Mouse (Mus musculus): Measurements from ENCODE around the gene Zbtb42. TPM values are rescaled to one million over a fixed set of nuclear protein-coding genes. Genes with fewer than 3 reads are reported as not detected.

The Zbtb42 gene
- polyA plus RNA-seq, 1 experiment from 2014 or later = 1.6 TPM

GRCm38 (mm10) chr12:112673576-112674091, 5.0 kb upstream of the Zbtb42 start:
- H3K9me3 ChIP-seq (ENCODE audit: control insufficient read depth, low read length) = no peaks in the 10 kb centered on the region
- WGBS = under 1% methylated on average over 68 of the region's 68 CpGs
- peak overlapping the region; percentile 88 for H3K4me2 ChIP-seq (ENCODE audit: low read depth, severe bottlenecking)
- peak overlapping the region; percentile 99 for H3K9ac ChIP-seq (ENCODE audit: low read length)
- H3K4me1 ChIP-seq (ENCODE audit: control insufficient read depth, insufficient read depth, low read length) = peaks cover 32% of the 10 kb centered on the region
- DNase-seq (ENCODE audit: low spot score) = peak; percentile 60
- peaks cover 14% of the 10 kb centered on the region for H3K36me3 ChIP-seq (ENCODE audit: control insufficient read depth, insufficient read depth, low read length)
- peaks cover 11% of the 10 kb centered on the region for H3K27me3 ChIP-seq (ENCODE audit: control insufficient read depth, insufficient read depth, low read length)
- peak overlapping the region; percentile 92 for H3K4me3 ChIP-seq (ENCODE audit: low read depth, low read length)
- peak overlapping the region; percentile 85 for H3K27ac ChIP-seq (replicated peaks; ENCODE audit: low read depth, low read length)
- ATAC-seq (ENCODE audit: insufficient number of reproducible peaks, low FRiP score, low TSS enrichment, low read depth) = 0 out of 2 replicates have a peak, but pooled peaks have one; percentile 18

- Histone ChIP-seq H3K27me3 (ENCODE audit: control insufficient read depth, insufficient read depth, low read length) (peaks cover 17% of the 10 kb centered on the region), H3K36me3 (ENCODE audit: control insufficient read depth, insufficient read depth, low read length) (peaks cover 10% of the 10 kb centered on the region), H3K4me2 (ENCODE audit: low read depth, severe bottlenecking) (peak within 1 kb of the TSS; percentile 88), H3K9me3 (ENCODE audit: control insufficient read depth, low read length) (no peaks in the 10 kb centered on the region), H3K4me1 (ENCODE audit: control insufficient read depth, insufficient read depth, low read length) (peaks cover 34% of the 10 kb centered on the region), H3K27ac (replicated peaks; ENCODE audit: low read depth, low read length) (peak within 1 kb of the TSS; percentile 85), H3K4me3 (ENCODE audit: low read depth, low read length) (peak within 1 kb of the TSS; percentile 92), H3K9ac (ENCODE audit: low read length) (peak within 1 kb of the TSS; percentile 99)
- WGBS = under 1% methylated on average over 50 of the region's 70 CpGs
- ATAC-seq (ENCODE audit: insufficient number of reproducible peaks, low FRiP score, low TSS enrichment, low read depth) (0 out of 2 replicates have a peak, but pooled peaks have one; percentile 8), DNase-seq (ENCODE audit: low spot score) (peak; percentile 71)
Observed at GRCm38 (mm10) chr12:112674132-112675011, 4.3 kb upstream of the Zbtb42 start, which contains the start of gene Akt1. Gene Akt1, minus strand, starts transcription at chr12:112674884.

- 15% methylated on average over 18 of the region's 18 CpGs for WGBS
- Histone ChIP-seq H3K4me3 (ENCODE audit: low read depth, low read length) (peak overlapping the region; percentile 92), H3K27me3 (ENCODE audit: control insufficient read depth, insufficient read depth, low read length) (peaks cover 28% of the 10 kb centered on the region), H3K4me1 (ENCODE audit: control insufficient read depth, insufficient read depth, low read length) (peaks cover 36% of the 10 kb centered on the region), H3K36me3 (ENCODE audit: control insufficient read depth, insufficient read depth, low read length) (peaks cover 2% of the 10 kb centered on the region; the same call in 1 of the 2 replicates), H3K9ac (ENCODE audit: low read length) (peak overlapping the region; percentile 99; the same call in 1 of the 2 replicates), H3K27ac (replicated peaks; ENCODE audit: low read depth, low read length) (peak overlapping the region; percentile 85), H3K4me2 (ENCODE audit: low read depth, severe bottlenecking) (peak overlapping the region; percentile 88), H3K9me3 (ENCODE audit: control insufficient read depth, low read length) (no peaks in the 10 kb centered on the region)
- peak; percentile 89 for DNase-seq (ENCODE audit: low spot score)
- 0 out of 2 replicates have a peak, but pooled peaks have one; percentile 3 for ATAC-seq (ENCODE audit: insufficient number of reproducible peaks, low FRiP score, low TSS enrichment, low read depth)
Observed at GRCm38 (mm10) chr12:112675245-112676035, 3.2 kb upstream of the Zbtb42 start.

- no peak overlapping the region for H3K4me2 ChIP-seq (ENCODE audit: low read depth, severe bottlenecking)
- H3K27ac ChIP-seq (replicated peaks; ENCODE audit: low read depth, low read length) = no peak overlapping the region
- no peaks in the 10 kb centered on the region for H3K36me3 ChIP-seq (ENCODE audit: control insufficient read depth, insufficient read depth, low read length)
- peaks cover 23% of the 10 kb centered on the region for H3K4me1 ChIP-seq (ENCODE audit: control insufficient read depth, insufficient read depth, low read length)
- no peak for DNase-seq (ENCODE audit: low spot score)
- H3K9me3 ChIP-seq (ENCODE audit: control insufficient read depth, low read length) = no peaks in the 10 kb centered on the region
- no peak for ATAC-seq (ENCODE audit: insufficient number of reproducible peaks, low FRiP score, low TSS enrichment, low read depth)
- no peak overlapping the region for H3K4me3 ChIP-seq (ENCODE audit: low read depth, low read length)
- no peak overlapping the region for H3K9ac ChIP-seq (ENCODE audit: low read length)
- 60% methylated on average over 5 of the region's 5 CpGs for WGBS
- H3K27me3 ChIP-seq (ENCODE audit: control insufficient read depth, insufficient read depth, low read length) = peaks cover 41% of the 10 kb centered on the region
Observed at GRCm38 (mm10) chr12:112677076-112677475, 1.6 kb upstream of the Zbtb42 start.

- Histone ChIP-seq H3K27me3 (ENCODE audit: control insufficient read depth, insufficient read depth, low read length) (peaks cover 41% of the 10 kb centered on the region), H3K9ac (ENCODE audit: low read length) (peak overlapping the region; percentile 65), H3K27ac (replicated peaks; ENCODE audit: low read depth, low read length) (no peak overlapping the region), H3K36me3 (ENCODE audit: control insufficient read depth, insufficient read depth, low read length) (no peaks in the 10 kb centered on the region), H3K4me3 (ENCODE audit: low read depth, low read length) (peak overlapping the region; percentile 63), H3K4me2 (ENCODE audit: low read depth, severe bottlenecking) (peak overlapping the region; percentile 95), H3K4me1 (ENCODE audit: control insufficient read depth, insufficient read depth, low read length) (peaks cover 13% of the 10 kb centered on the region), H3K9me3 (ENCODE audit: control insufficient read depth, low read length) (no peaks in the 10 kb centered on the region)
- DNase-seq (ENCODE audit: low spot score) = no peak
- WGBS = 19% methylated on average over 19 of the region's 19 CpGs
- no peak for ATAC-seq (ENCODE audit: insufficient number of reproducible peaks, low FRiP score, low TSS enrichment, low read depth)
Observed at GRCm38 (mm10) chr12:112677943-112678554, 579 bp upstream of the Zbtb42 start.

- Histone ChIP-seq H3K27ac (replicated peaks; ENCODE audit: low read depth, low read length) (no peak overlapping the region), H3K36me3 (ENCODE audit: control insufficient read depth, insufficient read depth, low read length) (no peaks in the 10 kb centered on the region), H3K9ac (ENCODE audit: low read length) (peak overlapping the region; percentile 65), H3K4me2 (ENCODE audit: low read depth, severe bottlenecking) (peak overlapping the region; percentile 95), H3K4me1 (ENCODE audit: control insufficient read depth, insufficient read depth, low read length) (peaks cover 11% of the 10 kb centered on the region), H3K27me3 (ENCODE audit: control insufficient read depth, insufficient read depth, low read length) (peaks cover 41% of the 10 kb centered on the region), H3K9me3 (ENCODE audit: control insufficient read depth, low read length) (no peaks in the 10 kb centered on the region), H3K4me3 (ENCODE audit: low read depth, low read length) (peak overlapping the region; percentile 63)
- 4% methylated on average over 71 of the region's 87 CpGs for WGBS
- peak; percentile 62 for DNase-seq (ENCODE audit: low spot score)
- ATAC-seq (ENCODE audit: insufficient number of reproducible peaks, low FRiP score, low TSS enrichment, low read depth) = no peak
Observed at GRCm38 (mm10) chr12:112679027-112679996, 684 bp downstream of the Zbtb42 start.

GRCm38 (mm10) chr12:112683351-112683750, 4.7 kb downstream of the Zbtb42 start:
- Histone ChIP-seq H3K27ac (replicated peaks; ENCODE audit: low read depth, low read length) (no peak overlapping the region), H3K9me3 (ENCODE audit: control insufficient read depth, low read length) (no peaks in the 10 kb centered on the region), H3K9ac (ENCODE audit: low read length) (no peak overlapping the region), H3K36me3 (ENCODE audit: control insufficient read depth, insufficient read depth, low read length) (no peaks in the 10 kb centered on the region), H3K27me3 (ENCODE audit: control insufficient read depth, insufficient read depth, low read length) (peaks cover 31% of the 10 kb centered on the region), H3K4me2 (ENCODE audit: low read depth, severe bottlenecking) (no peak overlapping the region), H3K4me1 (ENCODE audit: control insufficient read depth, insufficient read depth, low read length) (peaks cover 4% of the 10 kb centered on the region; the same call in 1 of the 2 replicates), H3K4me3 (ENCODE audit: low read depth, low read length) (no peak overlapping the region)
- DNase-seq (ENCODE audit: low spot score) (no peak), ATAC-seq (ENCODE audit: insufficient number of reproducible peaks, low FRiP score, low TSS enrichment, low read depth) (no peak)
- WGBS = 62% methylated on average over 7 of the region's 7 CpGs

Measured in limb, embryonic 11.5 days (tissue).